Mouse (Mus musculus): Measurements from ENCODE around the gene Noc3l. TPM values are rescaled to one million over a fixed set of nuclear protein-coding genes. Genes with fewer than 3 reads are reported as not detected.

Noc3l gene
- polyA plus RNA-seq (2017; shearing (Covaris generic)) = 11.6 TPM

GRCm38 (mm10) chr19:38818766-38819426 lies at the start of gene Noc3l:
Gene Noc3l, minus strand, starts transcription at chr19:38819237.

GRCm38 (mm10) chr19:38836438-38837170 lies 17.6 kb upstream of the Noc3l start, which contains the start of gene Tbc1d12:
Gene Tbc1d12, plus strand, starts transcription at chr19:38836579.

Other genes starting within 250 kb of the Noc3l start
- gene Tbc1d12, start 17.3 kb upstream of the Noc3l start, polyA plus RNA-seq (2017; shearing (Covaris generic)) = 1.9 TPM
- 5.1 TPM for gene Hells, start 111.7 kb upstream of the Noc3l start, polyA plus RNA-seq (2017; shearing (Covaris generic))
- not detected for gene Cyp2c55, start 187.8 kb upstream of the Noc3l start, polyA plus RNA-seq (2017; shearing (Covaris generic))
- not detected for gene Cyp2c65, start 241.8 kb upstream of the Noc3l start, polyA plus RNA-seq (2017; shearing (Covaris generic))